Mouse (Mus musculus) splenic B cell, adult 2 months (primary cell): ENCODE results near the gene Cnpy4.
A peak's percentile ranks its signal among the peaks of the same experiment; 100 is the strongest.

Experiments used
- DNase-seq: peaks from one replicate; pipeline ENCODE4 v3.0.0-alpha.2; 2011; ENCODE audit warnings: low read depth, low spot score
- H3K27me3 ChIP-seq: 2 replicates; pipeline ENCODE4 v1.6.1; 2012; ENCODE audit warnings: mild to moderate bottlenecking, low read length, moderate library complexity, mixed read lengths; ENCODE audit not compliant: control insufficient read depth, poor library complexity, insufficient read depth, severe bottlenecking
- H3K36me3 ChIP-seq: 2 replicates; pipeline ENCODE4 v1.6.1; 2012; ENCODE audit warnings: mild to moderate bottlenecking, low read length, moderate library complexity, mixed read lengths; ENCODE audit not compliant: control insufficient read depth, poor library complexity, insufficient read depth, severe bottlenecking

Gene Cnpy4

GRCm38 (mm10) chr5:138228026-138228425, 40.7 kb downstream of the Cnpy4 start:
- Histone ChIP-seq H3K27me3 (no peaks in the 10 kb centered on the region), H3K36me3 (no peaks in the 10 kb centered on the region)
- peak; percentile 53 for DNase-seq

DNA sequence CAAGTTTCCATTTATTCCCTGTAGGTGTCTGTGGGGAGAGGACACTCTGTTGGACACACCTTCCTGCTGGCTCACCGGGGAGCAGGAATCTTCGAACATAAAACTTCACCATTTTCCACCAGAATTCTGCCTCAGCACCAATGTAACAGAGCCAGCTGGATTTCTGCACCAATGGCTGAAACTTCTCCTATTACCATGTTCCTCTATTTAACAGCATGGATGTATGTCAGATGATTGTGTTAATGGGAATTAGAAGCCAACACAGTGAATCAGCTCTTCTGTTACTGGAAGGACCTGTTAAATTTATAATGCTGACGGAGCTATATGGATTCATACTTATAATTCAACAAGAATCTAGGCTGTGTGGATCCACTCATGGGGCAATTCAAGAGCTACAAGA, 42.2 kb downstream of the Cnpy4 start:
- H3K36me3 ChIP-seq: no peaks in the 10 kb centered on the region
- H3K27me3 ChIP-seq: no peaks in the 10 kb centered on the region
- no peak for DNase-seq

DNA sequence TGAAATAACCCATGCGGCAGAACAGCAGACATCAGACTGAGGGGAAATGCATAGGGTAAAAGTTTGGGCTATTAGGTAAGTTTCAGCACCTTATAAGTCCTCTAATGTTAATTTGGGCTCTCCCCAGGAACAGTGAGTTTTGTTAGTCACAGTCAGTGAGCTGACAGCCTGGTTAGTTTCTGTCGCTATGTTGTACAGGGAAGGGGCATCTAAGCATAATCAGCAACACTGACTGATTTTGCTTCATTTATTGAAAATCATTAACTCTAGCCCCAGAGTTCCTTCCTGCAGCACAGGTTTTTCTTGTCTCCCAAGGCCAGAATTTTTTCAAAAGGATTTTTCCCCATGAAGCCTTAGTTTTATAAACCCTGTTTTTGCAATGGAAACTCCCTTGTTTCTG, 46.5 kb downstream of the Cnpy4 start:
- H3K36me3 ChIP-seq: no peaks in the 10 kb centered on the region
- no peak for DNase-seq
- no peaks in the 10 kb centered on the region for H3K27me3 ChIP-seq

DNA sequence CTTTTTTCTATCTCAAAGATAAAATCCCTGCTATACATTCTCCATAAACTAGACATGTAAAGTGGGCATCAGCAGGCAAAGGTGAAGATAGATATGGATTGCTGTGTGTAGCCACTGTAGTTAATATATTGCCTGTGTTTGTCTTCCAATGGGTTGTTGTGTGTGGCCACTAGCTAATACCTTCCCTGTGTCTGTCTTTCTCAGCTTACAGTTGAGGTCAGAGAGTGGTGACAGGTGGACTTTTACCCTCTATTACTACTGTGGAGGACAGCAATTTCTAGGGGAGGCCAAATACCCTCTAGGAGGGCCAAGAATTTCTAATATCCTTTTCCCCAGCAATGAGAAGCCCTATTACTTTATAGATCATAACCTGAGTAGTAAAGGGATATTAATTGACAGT, 46.9 kb downstream of the Cnpy4 start:
- DNase-seq: no peak
- H3K36me3 ChIP-seq: no peaks in the 10 kb centered on the region

DNA sequence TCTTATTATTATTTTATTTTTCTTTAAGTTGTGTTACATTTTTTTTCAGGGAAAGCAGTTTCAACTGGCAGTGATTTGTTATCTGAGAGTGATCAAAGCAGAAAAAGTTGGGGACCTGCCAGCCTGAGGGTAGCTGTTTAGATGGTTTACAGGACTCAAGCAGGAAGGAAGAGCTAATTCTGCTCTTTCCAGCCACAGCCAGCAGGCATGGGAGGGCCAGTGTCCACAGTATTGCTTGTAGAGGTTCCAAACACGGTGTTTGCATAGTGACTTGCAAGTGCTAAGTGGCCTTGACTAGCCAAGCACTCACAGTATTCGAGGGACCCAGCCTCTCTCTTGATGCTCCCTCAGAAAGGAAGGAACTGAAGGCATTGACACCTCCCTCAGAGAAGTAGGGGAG, 54.2 kb downstream of the Cnpy4 start:
- Histone ChIP-seq H3K36me3 (no peaks in the 10 kb centered on the region), H3K27me3 (no peaks in the 10 kb centered on the region)
- DNase-seq: no peak

More for the DNA sequence above, 46.9 kb downstream of the Cnpy4 start:
- H3K27me3 ChIP-seq: no peaks in the 10 kb centered on the region
